Mouse (Mus musculus): ENCODE measurements around the gene Galnt18.

Galnt18 gene

DNA sequence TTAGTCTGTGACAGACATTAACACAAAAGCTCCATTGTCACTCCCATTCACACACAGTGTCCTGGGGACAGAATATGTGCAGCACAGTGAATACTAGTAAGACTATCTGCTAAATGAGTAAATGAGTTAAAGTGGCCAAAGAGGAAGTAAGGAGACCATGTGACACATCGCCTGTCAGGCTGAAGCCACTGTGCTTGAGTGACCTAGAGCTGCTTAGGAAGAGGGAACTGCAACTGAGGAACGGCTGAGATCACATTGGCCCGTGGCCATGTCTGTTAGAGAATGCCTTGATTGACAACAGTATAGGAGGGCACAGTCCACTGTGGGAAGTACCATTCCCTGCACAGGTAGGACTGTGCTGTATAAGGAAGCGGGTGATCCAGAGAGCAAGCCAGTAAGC lies 67.0 kb downstream of the Galnt18 start:
- no peak for DNase-seq

DNA sequence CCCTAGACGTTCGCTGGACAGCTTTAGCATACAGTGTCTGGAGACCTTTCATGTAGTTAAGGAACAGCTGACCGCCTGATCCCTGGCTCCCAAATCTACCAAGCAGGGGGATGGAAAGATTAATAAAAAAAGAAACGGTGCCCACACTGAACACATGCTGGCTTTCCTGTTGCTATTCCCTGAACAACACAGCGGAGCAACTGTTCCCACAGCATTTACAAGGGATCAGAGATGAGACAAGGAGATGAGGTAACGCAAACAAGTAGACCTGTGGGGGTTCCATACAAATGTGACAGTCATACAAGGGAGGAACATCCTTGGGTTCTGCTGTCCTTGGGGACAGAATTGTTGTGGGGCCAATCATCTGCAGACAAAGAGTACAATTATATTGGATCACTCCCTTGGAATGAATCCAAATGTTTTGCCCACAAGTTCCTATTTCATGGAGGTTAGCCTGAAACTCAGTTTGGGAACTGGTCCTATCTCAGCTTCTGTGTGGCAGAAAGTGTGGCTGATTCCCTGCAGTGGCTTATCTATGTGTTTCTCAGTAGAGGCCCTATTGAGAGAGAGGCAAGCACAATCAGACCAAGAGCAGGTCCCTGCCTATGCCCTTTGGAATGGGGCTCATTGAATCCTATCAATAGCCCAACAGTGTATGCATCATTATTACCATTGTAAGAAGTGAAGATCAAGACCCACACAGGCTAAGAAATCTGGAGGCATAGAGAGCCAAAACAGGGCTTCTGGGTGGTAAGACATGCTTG lies 68.5 kb downstream of the Galnt18 start:
- DNase-seq: no peak

DNA sequence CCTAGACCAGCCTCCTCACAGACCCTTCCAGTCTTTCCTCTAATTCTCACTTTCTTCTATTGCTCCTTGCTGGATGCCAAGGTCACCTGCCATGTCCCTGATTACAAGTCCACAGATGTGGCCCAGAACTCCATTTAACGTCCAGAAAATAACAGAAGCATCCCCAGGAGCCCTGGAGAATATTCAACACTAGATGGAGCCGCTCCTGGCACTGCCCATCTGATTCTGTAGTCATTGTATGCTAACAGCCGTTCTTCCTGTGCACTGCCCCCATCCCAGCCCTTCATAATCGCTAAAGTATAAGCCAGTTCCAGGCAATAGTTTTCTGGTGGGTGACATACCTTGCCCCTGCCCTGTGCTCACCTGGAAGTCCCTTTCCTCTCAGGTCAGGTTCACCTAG lies 69.5 kb downstream of the Galnt18 start:
- no peak for DNase-seq

DNA sequence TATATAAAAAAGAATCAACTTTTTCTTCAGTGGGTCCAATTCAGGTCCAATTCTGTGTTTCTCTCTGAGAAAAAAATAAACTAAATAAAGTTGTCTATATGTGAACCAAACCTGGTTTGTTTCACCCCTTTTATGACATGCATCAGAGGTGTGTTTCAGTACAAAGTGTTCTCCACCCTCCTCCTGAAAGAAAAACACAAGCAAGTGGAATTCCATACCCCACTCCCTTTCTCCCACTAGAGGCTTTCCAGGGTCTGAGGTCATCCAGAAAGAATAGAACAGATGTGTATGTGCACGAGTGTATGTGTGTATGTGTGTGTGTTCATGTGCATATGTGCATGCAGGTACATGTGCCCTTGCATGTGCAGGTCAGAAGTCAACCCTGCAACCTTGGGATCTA lies 71.2 kb downstream of the Galnt18 start:
- DNase-seq: no peak

DNA sequence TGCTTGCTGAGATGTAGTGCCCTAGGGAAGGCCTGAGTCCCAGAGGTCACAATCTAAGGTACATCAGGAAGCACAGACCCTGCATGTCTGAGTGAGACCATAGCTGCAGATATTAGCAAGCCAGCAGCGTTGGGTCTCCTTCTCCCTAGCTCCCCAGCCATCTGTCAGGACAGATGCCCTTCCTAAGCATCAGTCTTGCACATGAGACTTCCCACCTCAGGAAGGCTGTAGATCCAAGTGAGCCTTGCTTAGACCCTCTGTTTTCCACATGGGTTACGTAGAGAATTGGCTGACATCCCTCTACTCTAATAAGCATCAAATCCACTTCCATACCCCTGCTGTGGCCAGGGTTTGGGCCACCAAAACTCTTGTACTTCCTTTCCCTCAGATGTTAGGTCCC lies 76.8 kb downstream of the Galnt18 start:
- no peak for DNase-seq

DNA sequence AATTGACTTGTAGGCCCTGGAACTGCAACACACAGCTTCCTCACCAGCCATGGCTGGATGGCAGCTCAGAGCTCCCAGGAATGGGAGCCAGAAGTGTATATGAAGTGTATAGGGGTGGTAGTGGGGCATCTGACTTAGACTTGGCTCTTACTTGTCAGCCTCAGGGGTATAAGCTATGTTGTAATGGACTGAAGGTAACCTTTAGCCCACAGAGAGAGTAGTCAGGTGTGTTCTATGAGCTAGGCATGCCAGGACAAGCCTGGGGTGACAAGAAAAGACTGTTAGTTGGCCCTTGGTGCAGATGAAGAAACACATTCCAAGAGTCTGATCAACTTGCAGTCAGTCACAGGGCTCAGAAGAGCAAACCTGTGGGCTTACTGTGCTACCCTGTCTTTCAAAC lies 78.0 kb downstream of the Galnt18 start:
- no peak for DNase-seq

DNA sequence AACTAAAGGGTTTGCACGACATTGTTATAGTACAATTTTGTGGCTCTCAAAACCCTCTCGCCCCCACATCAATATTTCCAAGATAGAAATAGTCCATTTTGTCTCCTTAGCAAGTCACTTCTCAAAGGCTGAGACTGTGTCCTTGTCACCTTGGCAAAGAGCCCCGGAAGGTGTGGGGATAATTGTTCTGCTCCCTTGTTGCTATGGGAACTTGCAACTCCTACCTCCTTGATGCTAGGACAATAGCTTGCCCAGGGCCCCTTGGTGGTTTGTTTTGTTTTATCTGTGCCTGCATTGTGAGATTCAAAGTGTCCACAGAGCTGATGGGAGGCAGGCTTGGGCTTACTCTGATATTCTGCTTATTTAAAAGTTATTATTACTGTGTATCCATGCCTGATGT lies 80.3 kb downstream of the Galnt18 start:
- no peak for DNase-seq

DNA sequence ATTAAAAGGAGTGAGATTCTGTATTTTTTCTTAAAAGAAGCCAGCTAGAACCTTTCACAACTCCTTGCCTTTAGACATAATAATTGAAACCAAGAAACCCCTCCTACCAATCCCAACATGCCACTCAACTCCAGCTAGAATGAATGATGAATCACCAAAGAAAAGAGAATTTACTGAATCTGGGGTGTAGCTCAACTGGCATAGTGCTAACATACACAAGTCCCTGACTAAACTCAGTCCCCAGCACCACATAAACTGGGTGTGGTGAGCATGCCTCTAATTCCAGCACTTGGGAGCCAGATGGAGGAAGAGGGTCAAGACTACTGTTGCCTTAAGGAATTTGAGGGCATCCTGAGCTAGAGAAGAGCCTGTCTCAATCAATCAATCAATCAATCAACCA lies 83.6 kb downstream of the Galnt18 start:
- DNase-seq: no peak

DNA sequence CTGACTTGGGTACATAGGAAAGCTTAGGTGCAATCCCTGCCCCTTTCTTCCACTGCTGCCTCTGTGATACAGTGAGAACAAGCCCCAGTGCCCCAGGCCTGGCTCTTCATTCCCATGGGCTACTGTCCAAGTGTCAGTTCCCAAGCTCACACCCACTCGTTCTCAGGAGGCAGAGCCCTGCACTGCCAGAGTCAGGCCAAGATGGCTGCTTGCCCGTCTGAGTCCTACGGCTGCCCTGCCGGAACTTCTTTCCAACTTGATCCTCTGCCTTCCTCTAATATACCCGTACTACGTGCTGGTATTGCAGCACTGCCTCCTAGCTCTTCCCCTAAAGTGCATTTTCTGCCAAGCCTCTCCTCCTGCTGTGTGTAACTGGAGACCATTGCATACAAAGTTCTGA lies 85.5 kb downstream of the Galnt18 start:
- peak; percentile 45 for DNase-seq

DNA sequence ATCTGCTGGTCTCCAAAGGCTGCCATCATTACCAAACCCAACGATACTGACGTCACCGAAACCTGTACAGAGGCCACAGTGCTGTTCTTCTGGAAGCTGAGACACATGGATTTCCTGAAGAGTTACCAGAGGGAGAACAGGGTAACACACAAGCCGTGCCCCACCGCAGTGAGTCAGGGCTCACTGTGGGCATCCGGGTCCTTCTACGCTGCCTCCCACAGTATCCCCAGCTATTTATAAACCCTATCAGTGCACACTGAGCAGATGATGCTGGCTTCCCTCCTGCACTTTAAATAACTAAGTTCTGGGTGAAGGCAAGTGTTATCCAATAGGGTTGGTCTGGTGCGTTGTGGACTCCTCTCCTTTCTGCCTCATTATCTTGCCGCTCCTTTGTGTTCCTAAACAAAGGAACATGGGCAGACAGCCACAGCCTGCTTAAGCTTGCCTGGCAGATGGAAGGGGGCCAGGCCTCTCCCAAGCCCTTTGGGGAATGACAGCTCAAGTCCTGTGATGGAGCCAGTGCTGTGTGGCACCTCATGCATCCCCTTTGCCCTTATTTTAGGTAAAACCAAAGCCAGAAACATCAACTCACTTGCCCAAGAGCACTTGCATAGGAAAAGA lies 87.0 kb downstream of the Galnt18 start:
- peak; percentile 42 for DNase-seq

DNA sequence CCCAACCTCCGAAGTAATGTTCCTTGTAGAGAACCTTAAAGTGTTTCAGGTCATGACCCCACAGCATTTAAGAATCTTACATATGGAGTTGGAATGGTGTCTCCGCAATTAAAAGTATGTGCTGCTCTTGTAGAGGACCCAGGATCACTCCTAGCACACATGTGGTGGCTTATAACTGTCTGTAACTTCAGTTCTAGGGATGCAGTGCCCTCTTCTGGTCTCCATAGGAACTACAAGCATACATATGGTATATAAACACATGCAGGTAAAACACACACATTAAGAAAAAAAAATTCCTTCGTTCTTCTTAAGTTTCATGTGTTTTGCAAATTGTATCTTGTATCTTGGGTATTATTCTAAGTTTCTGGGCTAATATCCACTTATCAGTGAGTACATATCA lies 99.7 kb downstream of the Galnt18 start:
- DNase-seq: no peak

DNA sequence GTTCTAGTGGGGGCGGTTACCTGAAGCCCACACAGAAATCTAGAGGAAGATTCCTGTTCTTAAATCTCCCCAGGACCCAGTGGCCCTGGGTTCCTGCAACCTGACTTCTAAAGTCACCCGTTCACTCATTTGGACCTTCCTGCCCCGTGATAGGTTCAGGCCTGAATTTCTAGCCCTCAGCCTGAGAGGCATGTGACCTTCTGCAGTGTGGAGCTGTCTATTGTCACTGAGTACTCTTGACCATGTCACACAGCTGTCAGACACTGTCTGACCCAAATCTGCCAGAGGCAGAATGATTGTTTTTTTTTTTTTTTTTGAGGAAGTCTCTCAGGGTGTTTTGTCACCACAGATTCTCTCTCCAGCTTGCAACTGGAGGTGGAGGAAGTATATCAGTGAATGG lies 103.3 kb downstream of the Galnt18 start:
- no peak for DNase-seq

DNA sequence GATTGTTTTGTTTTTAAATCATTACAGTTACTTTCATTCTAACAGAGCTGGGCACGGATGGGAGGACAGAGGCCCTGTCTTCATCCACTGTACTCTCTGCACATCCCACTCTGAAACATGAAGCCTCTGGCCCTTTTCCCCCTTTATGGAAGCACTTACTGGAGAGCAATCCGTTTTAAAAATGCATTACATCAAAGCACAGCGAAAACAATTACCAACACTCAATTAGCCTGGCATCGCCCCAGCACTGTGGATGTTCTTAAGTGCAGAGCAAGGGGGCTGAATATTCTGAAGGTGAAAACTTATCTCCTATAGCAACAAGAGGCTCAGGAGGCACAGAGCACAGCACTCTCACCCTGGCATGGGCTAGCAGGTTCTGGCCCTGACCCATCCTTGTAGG lies 107.3 kb downstream of the Galnt18 start:
- no peak for DNase-seq

DNA sequence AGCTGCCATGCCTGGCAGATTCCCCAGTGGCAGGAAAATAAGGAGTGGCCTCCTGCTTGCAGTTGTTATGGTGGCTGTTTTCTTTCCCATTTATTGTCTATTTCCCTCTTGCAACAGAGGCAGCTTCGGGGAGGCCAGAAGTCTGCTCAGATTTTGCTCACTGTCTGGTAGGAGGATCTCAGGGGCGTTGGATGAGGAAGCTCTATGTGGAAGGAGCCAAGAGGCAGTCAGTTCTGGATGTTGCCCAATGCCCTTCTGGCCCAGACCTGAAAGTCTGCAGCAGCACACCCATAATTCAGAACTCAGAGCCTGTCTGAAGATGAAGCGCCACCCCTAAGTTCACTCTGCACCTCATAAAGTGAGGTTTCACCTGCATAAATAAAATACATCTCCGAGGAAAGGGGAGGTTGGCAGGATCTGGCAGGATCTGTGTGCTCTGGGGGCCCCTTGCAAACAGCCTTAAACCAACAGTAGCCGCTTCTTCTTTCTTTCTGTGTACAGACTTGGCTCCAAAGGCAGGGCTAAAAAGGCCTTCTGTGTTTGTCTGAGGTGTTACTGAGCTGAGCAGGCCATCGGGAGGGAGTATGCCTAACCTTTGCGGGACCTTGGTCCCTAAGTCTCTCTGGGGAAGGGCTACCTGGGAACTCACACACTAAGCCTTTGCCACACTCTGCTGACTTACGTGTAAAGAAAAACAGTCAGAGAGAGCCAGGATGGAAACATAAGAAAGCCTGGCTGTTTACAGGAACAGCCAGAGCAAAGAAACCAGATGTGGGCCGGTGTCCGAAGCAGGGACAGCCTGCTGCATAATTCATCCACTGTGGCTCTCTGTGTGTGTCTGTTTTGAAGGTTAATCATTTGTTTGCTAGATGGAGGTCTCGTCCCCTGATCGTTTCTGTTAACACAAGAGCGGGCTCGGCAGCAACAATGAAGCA lies 116.4 kb downstream of the Galnt18 start:
- peak; percentile 17 for DNase-seq

DNA sequence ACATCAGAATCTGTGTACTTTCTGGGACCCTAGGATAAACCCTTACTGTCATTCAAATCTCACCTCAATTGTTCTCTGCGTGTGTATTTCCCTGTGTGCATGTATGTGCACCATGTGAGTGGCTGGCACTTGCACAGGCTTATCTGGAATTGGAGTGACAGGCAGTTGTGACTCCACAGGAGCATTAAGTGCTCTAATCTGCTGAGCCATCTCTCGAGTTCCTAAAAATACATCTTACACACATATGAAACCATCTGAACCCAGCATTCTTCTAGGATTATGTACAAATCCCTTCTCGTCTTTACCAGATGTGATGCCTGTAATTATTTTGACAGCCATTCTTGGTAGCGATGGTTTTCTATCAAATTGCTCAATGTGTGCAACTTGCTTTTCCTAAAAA lies 121.2 kb downstream of the Galnt18 start:
- no peak for DNase-seq

DNA sequence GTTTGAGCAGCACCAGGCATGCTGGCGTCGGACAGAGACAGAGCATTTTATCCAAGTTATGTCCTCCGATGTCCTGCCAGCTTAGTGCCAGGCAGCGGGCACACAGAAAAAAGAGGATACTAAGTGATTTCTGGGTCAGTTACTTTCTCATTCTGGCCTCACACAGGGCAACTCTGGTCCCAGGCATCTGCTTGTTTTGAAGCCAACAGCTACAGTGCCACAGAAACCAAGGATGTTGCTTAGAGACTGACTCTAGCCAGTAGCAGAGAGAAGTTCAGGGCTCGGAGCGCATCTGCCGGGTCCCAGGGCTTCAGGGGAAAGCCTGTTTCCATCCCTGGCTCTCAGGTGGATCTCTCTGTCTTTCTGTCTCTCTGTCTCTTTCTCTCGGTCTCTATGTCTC lies 124.8 kb downstream of the Galnt18 start:
- no peak for DNase-seq

DNA sequence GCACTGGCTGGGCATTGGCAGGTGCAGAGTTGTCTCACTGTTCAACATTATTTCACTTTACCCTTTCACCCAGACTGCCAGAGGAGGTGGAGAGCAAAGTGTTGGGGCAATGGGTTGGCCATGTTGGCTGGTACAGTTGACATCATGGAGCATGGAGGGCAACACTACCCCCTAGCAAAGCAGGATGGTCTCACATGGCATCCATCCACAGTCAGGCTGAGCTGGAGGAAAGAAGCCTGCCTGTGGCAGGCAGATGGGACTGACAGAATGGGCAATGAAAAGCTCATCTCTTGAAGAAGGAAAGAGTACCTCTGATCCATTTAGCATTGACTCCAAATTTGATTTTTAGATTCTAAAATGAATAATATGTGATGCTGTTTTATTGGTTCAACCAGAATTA lies 125.3 kb downstream of the Galnt18 start:
- DNase-seq: no peak

DNA sequence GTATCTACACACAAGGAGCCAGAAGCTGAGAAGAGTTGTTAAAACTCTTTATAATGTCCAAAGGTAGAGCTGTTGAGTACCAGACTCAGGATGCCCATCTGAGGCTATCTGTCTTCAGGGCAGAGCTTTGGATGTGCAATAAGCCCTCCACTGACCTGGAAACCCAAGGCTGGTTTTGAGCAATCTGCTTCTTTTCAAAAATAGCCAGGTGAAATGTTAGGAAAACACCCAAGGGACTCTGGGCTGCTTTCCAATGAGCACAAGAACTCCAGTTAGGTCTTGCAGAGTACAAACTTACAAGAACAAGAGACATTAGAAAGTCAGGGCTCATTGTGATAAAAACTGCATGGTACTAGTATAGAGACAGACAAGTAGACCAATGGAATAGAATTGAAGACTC lies 135.4 kb downstream of the Galnt18 start:
- DNase-seq: no peak

DNA sequence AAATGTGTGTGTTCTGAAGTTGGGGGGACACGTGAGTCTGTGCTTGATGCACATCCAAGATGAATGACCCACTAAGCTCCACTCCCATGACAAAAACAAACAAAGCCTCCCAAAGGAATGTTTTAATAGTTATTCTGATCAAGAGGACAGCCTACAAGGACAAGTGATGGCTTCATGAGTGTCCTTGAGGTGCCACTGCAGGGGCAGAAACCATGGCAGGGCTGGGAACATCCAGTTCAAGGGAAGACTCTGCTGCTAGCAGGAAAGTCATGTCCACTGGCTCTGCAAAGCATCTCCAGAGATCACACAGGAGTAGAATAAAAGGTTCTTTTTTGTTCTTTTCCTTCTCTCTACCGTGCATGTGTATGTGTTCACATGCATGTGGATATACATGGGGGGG lies 140.9 kb downstream of the Galnt18 start:
- no peak for DNase-seq

DNA sequence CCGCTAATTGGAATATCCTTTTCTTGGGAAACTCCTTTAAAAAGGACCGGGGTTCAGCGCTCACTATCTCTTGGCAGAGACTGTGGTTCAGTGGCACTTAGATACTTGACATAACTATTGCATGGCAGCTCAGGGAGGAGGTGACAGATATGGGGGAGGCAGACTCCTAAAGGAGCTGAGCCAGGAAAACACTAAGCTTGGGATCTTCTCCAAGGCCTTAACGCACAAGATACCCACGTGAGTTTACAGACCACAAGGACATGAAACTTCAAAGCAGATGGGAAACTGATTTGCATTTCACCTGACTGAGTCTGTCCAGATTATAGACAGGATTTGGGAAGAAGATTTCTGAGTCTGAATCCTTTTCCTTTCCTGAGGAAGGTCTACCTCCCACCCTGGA lies 141.3 kb downstream of the Galnt18 start:
- no peak for DNase-seq

DNA sequence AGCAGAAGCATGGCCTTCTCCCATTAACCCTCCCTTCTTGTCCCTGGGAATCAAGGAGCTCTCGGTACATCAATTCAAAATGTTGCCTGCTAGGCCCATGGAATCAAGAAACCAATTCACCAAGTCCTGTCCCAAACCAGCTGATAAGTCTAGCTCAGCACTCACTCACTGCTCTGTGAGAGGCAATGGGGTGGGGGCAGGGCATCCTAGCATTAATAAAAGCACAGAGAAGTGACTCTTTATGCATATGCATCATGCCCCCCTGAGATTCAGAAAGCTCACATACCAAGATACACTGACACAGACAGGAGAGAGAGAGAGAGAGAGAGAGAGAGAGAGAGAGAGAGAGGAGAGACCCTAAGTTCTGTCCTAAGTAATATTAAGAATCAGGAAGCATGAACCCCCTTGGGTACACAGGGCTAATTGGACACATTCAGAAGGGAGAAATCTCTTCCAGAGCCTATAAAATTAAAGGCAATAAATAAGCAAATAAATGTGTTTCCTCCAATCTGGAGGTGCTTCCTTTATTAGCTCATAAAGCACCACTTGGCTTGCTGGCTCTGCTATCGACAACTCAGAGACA lies 141.8 kb downstream of the Galnt18 start:
- DNase-seq: no peak

DNA sequence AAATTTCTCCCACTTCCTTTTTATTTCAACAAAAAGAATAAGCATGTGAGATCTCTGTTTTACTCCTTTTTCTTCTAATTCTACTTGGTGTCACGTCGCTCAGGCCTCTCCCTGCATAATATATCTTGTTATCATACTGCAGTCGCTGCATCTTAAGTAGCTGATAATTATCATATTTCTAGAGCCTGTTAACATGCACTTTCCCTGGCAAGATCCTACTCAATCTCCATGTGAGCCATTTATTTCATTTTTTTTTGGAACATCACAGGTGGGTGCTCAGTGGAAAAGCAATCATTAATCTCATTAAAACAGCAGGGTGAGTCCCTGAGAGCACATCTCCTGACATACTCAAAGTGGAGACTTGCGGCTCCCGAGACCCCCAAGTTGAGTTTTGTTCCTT lies 143.3 kb downstream of the Galnt18 start:
- no peak for DNase-seq

DNA sequence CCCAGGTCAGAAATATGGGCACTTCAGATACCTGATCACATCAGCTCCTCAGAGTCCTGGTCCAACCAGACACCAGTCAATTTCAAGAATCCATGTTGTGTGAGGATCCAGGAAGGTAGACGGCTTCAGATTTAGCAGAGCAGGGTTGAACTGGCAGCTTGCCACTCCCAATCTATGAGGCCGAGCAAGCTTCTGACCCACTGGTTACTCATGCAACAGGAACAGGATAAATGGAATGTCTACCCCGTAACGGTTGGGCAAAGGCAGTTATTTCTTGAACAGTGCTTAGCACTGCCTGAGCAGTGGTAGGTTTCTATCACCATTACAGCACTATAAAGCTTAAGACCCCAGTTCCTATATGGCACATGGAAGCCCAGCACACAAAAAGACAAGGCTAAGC lies 148.5 kb downstream of the Galnt18 start:
- no peak for DNase-seq

DNA sequence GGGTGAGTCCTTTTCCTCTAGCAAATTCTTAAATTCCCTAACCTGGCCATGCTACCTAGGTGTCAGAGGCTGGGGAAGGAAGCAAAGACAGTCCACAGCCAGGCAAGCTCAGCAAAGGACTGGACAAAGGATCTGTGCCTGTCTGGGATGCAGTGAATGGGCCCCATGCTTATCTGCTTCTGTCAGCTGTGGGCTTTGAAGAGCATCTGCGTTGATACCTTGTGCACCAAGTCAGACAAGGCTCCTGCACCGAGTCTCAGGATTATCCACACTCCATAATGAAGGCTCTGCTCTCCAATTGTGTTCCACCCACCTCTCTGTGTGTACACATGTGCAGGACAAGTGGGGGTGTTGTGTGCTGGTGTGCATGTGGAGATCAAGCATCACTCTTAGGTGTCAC lies 153.5 kb downstream of the Galnt18 start:
- DNase-seq: no peak
